30 mouse cellular contexts compared by ENCODE assay signal in genomic region chr5:99884035-99884434, GRCm38 (mm10). TPM values are rescaled to one million over a fixed set of nuclear protein-coding genes. Genes with fewer than 3 reads are reported as not detected.
A peak's percentile ranks its signal among the peaks of the same experiment; 100 is the strongest.
DNase-seq lines count a peak whose midpoint lies in the region; ATAC-seq and TF ChIP-seq lines count a peak whose summit lies in the region.
"Had no signal": no experiment of that assay in that cellular context is flagged by ENCODE, and none has a peak within 500 bp of the region (broad histone marks: within the 10 kb centered on the region; RNA-seq: fewer than 3 reads in every experiment).

No protein-coding gene starts in this region.

- dilution Hi-C loops in CH12.LX (cut with MboI; ENCODE audit: extremely low pct_ligation_motif_present, extremely low pct_unique_long_range_greater_than_20kb, low sequenced_read_pairs) = no loop called here

- no peak overlapping the region for H3K4me2 ChIP-seq in limb, embryonic 11.5 days (ENCODE audit: low read depth, severe bottlenecking)
- no peak overlapping the region for H3K4me2 ChIP-seq in CH12.LX (ENCODE audit: insufficient read depth, low read depth, poor library complexity, severe bottlenecking)
- H3K4me2 ChIP-seq: heart, embryonic 15.5 days; hindbrain, embryonic 13.5 days; limb, embryonic 15.5 days; lung, embryonic 15.5 days; midbrain, embryonic 12.5 days had no signal

- no peak for TF ChIP-seq CTCF in CH12.LX (conservative IDR thresholded peaks at IDR 0.05 in 1 of 2, IDR thresholded peaks at IDR 0.05 in 1 of 2; ENCODE audit: low read depth in 2 of 2, low read length in 2 of 2)

- no peak overlapping the region for H3K9ac ChIP-seq in limb, embryonic 11.5 days (ENCODE audit: low read length)
- no peak overlapping the region for H3K9ac ChIP-seq in CH12.LX (ENCODE audit: insufficient read depth, low read depth)
- H3K9ac ChIP-seq: heart, embryonic 15.5 days; hindbrain, embryonic 13.5 days; limb, embryonic 15.5 days; liver, embryonic 14.5 days; lung, embryonic 15.5 days; midbrain, embryonic 12.5 days had no signal

- peak; percentile 64 for DNase-seq in heart, embryonic 10.5 days (ENCODE audit: low spot score)
- DNase-seq in heart, postnatal 4 days = no peak
- peak; percentile 39 for DNase-seq in limb, embryonic 11.5 days (ENCODE audit: low spot score)
- DNase-seq in limb, embryonic 10.5 days (ENCODE audit: low spot score) = no peak
- DNase-seq in CH12.LX (ENCODE audit: extremely low read depth) (peak; percentile 3), NIH3T3 (ENCODE audit: low read depth) (peak; percentile 12)
- no peak for DNase-seq in cerebellum, postnatal 4 days (ENCODE audit: low spot score in 2 of 2)
- DNase-seq: adrenal gland, adult 8-10 months; B cell, adult 2 months; cerebellum, adult 11 months; cerebellum, adult 9-10 months; cerebellum, postnatal 36 days; gastrocnemius, postnatal 14 days; kidney, adult 2 months; kidney, postnatal 14 days; lung, postnatal 36 days had no signal

- in situ Hi-C loops in CH12.LX (cut with MboI; ENCODE audit: low pct_ligation_motif_present, low pct_unique_long_range_greater_than_20kb, low sequenced_read_pairs) = loop anchor here (25.0 kb wide), 1 partner anchor 672 kb away; no protein-coding TSS in a partner anchor

- H3K79me2 ChIP-seq in CH12.LX (replicated peaks; ENCODE audit: control insufficient read depth, extremely low read depth, insufficient read depth, poor library complexity, severe bottlenecking) = no peaks in the 10 kb centered on the region

- 83% methylated on average over 4 of the region's 4 CpGs for WGBS in heart, embryonic 10.5 days
- 93% methylated on average over 4 of the region's 4 CpGs for WGBS in limb, embryonic 11.5 days
- WGBS in limb, embryonic 10.5 days = 93% methylated on average over 4 of the region's 4 CpGs

- no peaks in the 10 kb centered on the region for H3K27me3 ChIP-seq in heart, embryonic 10.5 days (ENCODE audit: insufficient read depth, poor library complexity, severe bottlenecking)
- H3K27me3 ChIP-seq in limb, embryonic 11.5 days (ENCODE audit: control insufficient read depth, insufficient read depth, low read length) = no peaks in the 10 kb centered on the region
- H3K27me3 ChIP-seq in limb, embryonic 10.5 days (ENCODE audit: low read depth, poor library complexity, severe bottlenecking) = no peaks in the 10 kb centered on the region
- H3K27me3 ChIP-seq in CH12.LX (replicated peaks) = no peaks in the 10 kb centered on the region
- H3K27me3 ChIP-seq: heart, embryonic 15.5 days; limb, embryonic 15.5 days; lung, embryonic 15.5 days; midbrain, embryonic 12.5 days had no signal

- TF ChIP-seq RAD21 in CH12.LX (IDR thresholded peaks at IDR 0.05; ENCODE audit: low read depth, low read length) = no peak

- ATAC-seq in limb, embryonic 11.5 days (ENCODE audit: insufficient number of reproducible peaks, low FRiP score, low TSS enrichment, low read depth) = no peak
- no peak for ATAC-seq in CD4-positive, CD25-positive, alpha-beta regulatory T cell, adult 4 months
- ATAC-seq: forebrain, embryonic 14.5 days had no signal

- no peaks in the 10 kb centered on the region for H3K9me3 ChIP-seq in heart, embryonic 10.5 days
- H3K9me3 ChIP-seq in limb, embryonic 11.5 days (ENCODE audit: control insufficient read depth, low read length) = no peaks in the 10 kb centered on the region
- no peaks in the 10 kb centered on the region for H3K9me3 ChIP-seq in limb, embryonic 10.5 days (replicated peaks)
- no peaks in the 10 kb centered on the region for H3K9me3 ChIP-seq in CH12.LX (replicated peaks; ENCODE audit: low read length)
- H3K9me3 ChIP-seq: heart, embryonic 15.5 days; hindbrain, embryonic 13.5 days; limb, embryonic 15.5 days; lung, embryonic 15.5 days; midbrain, embryonic 12.5 days had no signal

- no peak for TF ChIP-seq POLR2A in CH12.LX (IDR thresholded peaks at IDR 0.05; ENCODE audit: low read depth, low read length)

- no peak overlapping the region for H3K27ac ChIP-seq in heart, embryonic 10.5 days
- no peak overlapping the region for H3K27ac ChIP-seq in limb, embryonic 11.5 days (replicated peaks; ENCODE audit: low read depth, low read length)
- no peak overlapping the region for H3K27ac ChIP-seq in limb, embryonic 10.5 days
- H3K27ac ChIP-seq in CH12.LX (ENCODE audit: insufficient read depth, low read depth) = no peak overlapping the region
- H3K27ac ChIP-seq: heart, embryonic 15.5 days; hindbrain, embryonic 13.5 days; layer of hippocampus, adult 2 months; limb, embryonic 15.5 days; liver, embryonic 14.5 days; lung, embryonic 15.5 days; midbrain, embryonic 12.5 days had no signal

- no peaks in the 10 kb centered on the region for H3K4me1 ChIP-seq in heart, embryonic 10.5 days
- H3K4me1 ChIP-seq in limb, embryonic 11.5 days (ENCODE audit: control insufficient read depth, insufficient read depth, low read length) = no peaks in the 10 kb centered on the region
- H3K4me1 ChIP-seq in limb, embryonic 10.5 days = no peaks in the 10 kb centered on the region
- no peaks in the 10 kb centered on the region for H3K4me1 ChIP-seq in CH12.LX (ENCODE audit: control insufficient read depth in 1 of 2, insufficient read depth in 2 of 2)
- H3K4me1 ChIP-seq: heart, embryonic 15.5 days; hindbrain, embryonic 13.5 days; limb, embryonic 15.5 days; lung, embryonic 15.5 days; midbrain, embryonic 12.5 days had no signal

- no peak for TF ChIP-seq EP300 in CH12.LX (IDR thresholded peaks at IDR 0.05; ENCODE audit: low read length)

- H3K4me3 ChIP-seq in heart, embryonic 10.5 days = no peak overlapping the region
- H3K4me3 ChIP-seq in limb, embryonic 11.5 days (ENCODE audit: low read depth, low read length) = no peak overlapping the region
- no peak overlapping the region for H3K4me3 ChIP-seq in limb, embryonic 10.5 days
- H3K4me3 ChIP-seq in CH12.LX (replicated peaks in 1 of 3; ENCODE audit: low read depth in 2 of 3, low read length in 2 of 3, poor library complexity in 1 of 3) = no peak overlapping the region
- H3K4me3 ChIP-seq: heart, embryonic 15.5 days; hindbrain, embryonic 13.5 days; layer of hippocampus, adult 2 months; limb, embryonic 15.5 days; lung, embryonic 15.5 days; midbrain, embryonic 12.5 days had no signal

- H3K36me3 ChIP-seq in heart, embryonic 10.5 days = no peaks in the 10 kb centered on the region
- no peaks in the 10 kb centered on the region for H3K36me3 ChIP-seq in limb, embryonic 11.5 days (ENCODE audit: control insufficient read depth, insufficient read depth, low read length)
- no peaks in the 10 kb centered on the region for H3K36me3 ChIP-seq in limb, embryonic 10.5 days
- no peaks in the 10 kb centered on the region for H3K36me3 ChIP-seq in CH12.LX (replicated peaks in 1 of 2; ENCODE audit: control insufficient read depth in 1 of 2, insufficient read depth in 1 of 2, low read length in 1 of 2)
- H3K36me3 ChIP-seq: heart, embryonic 15.5 days; hindbrain, embryonic 13.5 days; limb, embryonic 15.5 days; lung, embryonic 15.5 days; midbrain, embryonic 12.5 days had no signal

TF ChIP-seq in CH12.LX, 34 proteins besides CTCF, POLR2A, EP300 and RAD21:
- no peak for TF ChIP-seq GABPA (IDR thresholded peaks at IDR 0.05; ENCODE audit: insufficient replicate concordance, low read depth, low read length)
- TF ChIP-seq NRF1 (IDR thresholded peaks at IDR 0.05; ENCODE audit: low read depth, low read length) = no peak
- no peak for TF ChIP-seq POLR2AphosphoS2 (IDR thresholded peaks at IDR 0.05; ENCODE audit: low read depth, low read length)
- no peak for TF ChIP-seq JUND (conservative IDR thresholded peaks at IDR 0.05; ENCODE audit: low read depth, low read length)
- no peak for TF ChIP-seq RCOR1 (conservative IDR thresholded peaks at IDR 0.05; ENCODE audit: low read depth, low read length)
- no peak for TF ChIP-seq USF2 (conservative IDR thresholded peaks at IDR 0.05; ENCODE audit: low read depth, low read length)
- no peak for TF ChIP-seq MYC (IDR thresholded peaks at IDR 0.05; ENCODE audit: low read depth, low read length)
- no peak for TF ChIP-seq SIN3A (IDR thresholded peaks at IDR 0.05; ENCODE audit: low read length)
- TF ChIP-seq ZMIZ1 (IDR thresholded peaks at IDR 0.05; ENCODE audit: low read depth, low read length) = no peak
- no peak for TF ChIP-seq CHD1 (IDR thresholded peaks at IDR 0.05; ENCODE audit: low read depth, low read length)
- no peak for TF ChIP-seq MAX (IDR thresholded peaks at IDR 0.05; ENCODE audit: low read length)

RNA-seq across cellular contexts. Expression of gene Vamp9, which starts 22.0 kb away (rescaled TPM):
- polyA plus RNA-seq in heart, embryonic 10.5 days (2016; fragmentation: Nextera tagmentation; extraction: Ambion mirVana) = 0.35 and 0.42 TPM in 2 replicates
- total RNA-seq in heart, postnatal 4 days (2021) = under 1 TPM in 1 of 2 experiments, not detected in 1; 0.56 TPM
- 0.30 and 0.35 TPM in 2 replicates for polyA plus RNA-seq in limb, embryonic 11.5 days (2014; fragmentation: Nextera tagmentation; extraction: Ambion mirVana)
- not detected in 2 replicates for polyA plus RNA-seq in limb, embryonic 10.5 days (2016; fragmentation: Nextera tagmentation; extraction: Ambion mirVana)
- total RNA-seq in CH12.LX (2012; rRNA removed) = not detected in 2 replicates
- total RNA-seq in CH12.LX (2014; rRNA removed) = not detected in 2 replicates
- not detected in 2 replicates for polyA plus RNA-seq in CH12.LX (2012; ENCODE audit: insufficient read length, low read depth)
- polyA plus RNA-seq in CD4-positive, CD25-positive, alpha-beta regulatory T cell, adult 4 months (2017; shearing (Covaris generic)) = under 1 TPM in 1 of 2 experiments, not detected in 1; 0.50 TPM
- total RNA-seq: gastrocnemius, postnatal 14 days; granulocyte monocyte progenitor cell, adult 5-6 weeks; heart, postnatal 25 days; megakaryocyte, adult 5-6 weeks; midbrain, postnatal 0 days had no signal
- polyA plus RNA-seq: embryonic facial prominence, embryonic 11.5 days; liver, embryonic 14.5 days had no signal

Comparison
In these comparisons a context has a peak if more than half of its experiments do, and no peak if none do; other contexts are left out.
1. DNase-seq: peak in heart, embryonic 10.5 days (single experiment), limb, embryonic 11.5 days (single experiment), CH12.LX (single experiment) and NIH3T3 (single experiment); none in heart, postnatal 4 days (single experiment), limb, embryonic 10.5 days (single experiment) and cerebellum, postnatal 4 days (0 of 2).